Mouse (Mus musculus): ENCODE measurements at regions not wholly inside any gene's neighbourhood (a gene's known extent, or its start where the extent isn't known, plus 50 kb on each side); places are given as distances from the start of the nearest gene placed in this dataset.

DNA sequence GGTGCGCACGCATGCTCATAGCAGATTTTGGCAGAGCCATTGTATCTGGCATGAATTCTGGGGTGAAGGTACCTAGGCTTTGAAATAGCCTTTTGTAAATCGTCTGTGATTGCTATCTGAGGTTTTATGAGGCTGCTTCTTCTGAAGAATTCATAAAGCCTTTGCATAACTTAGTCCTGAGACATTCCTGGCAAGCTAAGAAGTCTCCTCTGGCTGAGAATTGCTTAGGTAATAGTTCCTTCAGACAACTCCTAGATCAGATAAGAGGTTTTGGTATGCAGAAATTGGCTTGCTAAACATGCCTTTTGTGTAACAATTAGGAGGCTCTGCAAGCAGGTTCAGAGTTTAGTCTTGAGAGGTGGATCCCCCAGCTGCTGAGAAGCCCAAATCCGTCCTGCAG is 82.7 kb downstream of the Pmp22 start:
- no peak for TF ChIP-seq CTCF (IDR thresholded peaks at IDR 0.05)
- peak; percentile 64 for TF ChIP-seq EP300 (IDR thresholded peaks at IDR 0.05)
